Mouse (Mus musculus) lung, postnatal 4 days (tissue): ENCODE measurements around the gene Lyst.
A peak's percentile ranks its signal among the peaks of the same experiment; 100 is the strongest.
"Not testable (repeated sequence)": the region's sequence is repeated elsewhere in the genome, so short reads cannot be mapped to it uniquely, and the experiment has no call there.

ENCODE experiments used
- DNase-seq, 2 experiments: peaks; one replicate each; pipeline ENCODE4 v3.0.0; 2021

The Lyst gene

GRCm38 (mm10) chr13:13638725-13639124 is 48.5 kb downstream of the Lyst start:
- DNase-seq = no peak

GRCm38 (mm10) chr13:13647296-13647695 is 57.1 kb downstream of the Lyst start:
- DNase-seq = no peak

- no peak for DNase-seq
These were observed 65.3 kb downstream of the Lyst start for GRCm38 (mm10) chr13:13655453-13655852.

DNA sequence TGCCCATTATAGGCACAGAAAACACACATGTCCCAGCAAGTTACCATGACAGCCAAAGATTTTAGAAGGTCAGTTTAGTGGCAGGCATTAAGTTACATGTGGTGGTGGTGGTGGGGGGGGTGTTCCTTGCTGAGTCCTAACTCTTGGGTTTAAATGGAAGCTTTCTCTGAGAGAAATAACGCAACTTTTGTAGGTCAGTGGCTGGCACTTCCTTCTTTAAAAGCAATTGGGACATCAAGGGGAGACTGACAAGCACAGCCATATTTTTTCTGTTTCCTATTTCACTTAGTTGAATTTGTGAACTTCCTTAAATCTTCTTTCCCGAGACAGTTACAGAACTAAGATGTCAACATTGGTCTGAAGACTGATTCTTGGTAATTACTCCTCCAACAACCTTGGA is 75.9 kb downstream of the Lyst start:
- not testable (repeated sequence) for DNase-seq

- no peak for DNase-seq
These were observed 80.5 kb downstream of the Lyst start for GRCm38 (mm10) chr13:13670669-13671068.

GRCm38 (mm10) chr13:13671585-13672328 is 81.6 kb downstream of the Lyst start:
- DNase-seq = no peak

GRCm38 (mm10) chr13:13674669-13675343 is 84.6 kb downstream of the Lyst start:
- DNase-seq = no peak

- DNase-seq = no peak
These were observed 87.7 kb downstream of the Lyst start for GRCm38 (mm10) chr13:13677871-13678270.

- DNase-seq = no peak
These were observed 91.4 kb downstream of the Lyst start for GRCm38 (mm10) chr13:13681642-13682041.

DNA sequence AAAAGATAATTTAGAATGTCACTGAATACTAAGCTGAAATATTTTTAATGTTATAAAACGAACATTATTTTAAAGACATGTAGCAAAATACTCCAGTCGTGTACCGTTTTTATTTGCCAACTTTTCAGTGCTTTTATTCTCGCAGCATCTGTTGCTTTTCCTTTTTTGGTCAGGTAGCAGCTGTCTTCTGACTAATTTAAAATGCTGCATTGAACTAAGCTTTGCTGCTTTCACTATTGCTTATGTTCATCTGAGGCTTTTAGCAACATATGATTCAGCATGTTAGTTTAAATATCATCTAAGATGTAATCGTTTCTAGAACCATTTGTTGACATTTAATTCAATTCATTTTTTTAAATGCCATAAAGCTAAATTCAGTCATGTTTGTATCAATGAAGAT is 113.3 kb downstream of the Lyst start:
- no peak for DNase-seq

- not testable (repeated sequence) for DNase-seq
These were observed 131.2 kb downstream of the Lyst start for GRCm38 (mm10) chr13:13721435-13721834.

DNA sequence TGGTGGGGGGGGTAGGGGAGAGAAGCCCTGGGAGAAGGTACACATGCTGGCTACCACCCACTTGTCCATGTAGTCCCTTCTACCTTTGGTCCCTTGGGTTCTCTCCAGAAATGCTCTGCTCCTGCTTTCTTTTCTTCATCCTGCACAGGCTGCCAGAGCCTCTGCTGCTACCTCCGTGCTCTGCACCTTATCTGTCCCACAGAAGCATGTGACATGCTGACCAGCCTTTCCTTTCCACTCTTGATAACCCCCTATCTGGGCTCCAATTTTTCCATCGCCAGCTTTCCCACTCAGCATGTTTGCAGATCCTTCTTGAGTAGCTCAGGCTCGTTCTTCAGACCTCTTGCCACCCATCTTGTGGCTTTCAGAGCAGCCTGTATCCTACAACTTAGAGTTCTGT is 133.1 kb downstream of the Lyst start:
- no peak for DNase-seq

GRCm38 (mm10) chr13:13723786-13724185 is 133.6 kb downstream of the Lyst start:
- DNase-seq = no peak

DNA sequence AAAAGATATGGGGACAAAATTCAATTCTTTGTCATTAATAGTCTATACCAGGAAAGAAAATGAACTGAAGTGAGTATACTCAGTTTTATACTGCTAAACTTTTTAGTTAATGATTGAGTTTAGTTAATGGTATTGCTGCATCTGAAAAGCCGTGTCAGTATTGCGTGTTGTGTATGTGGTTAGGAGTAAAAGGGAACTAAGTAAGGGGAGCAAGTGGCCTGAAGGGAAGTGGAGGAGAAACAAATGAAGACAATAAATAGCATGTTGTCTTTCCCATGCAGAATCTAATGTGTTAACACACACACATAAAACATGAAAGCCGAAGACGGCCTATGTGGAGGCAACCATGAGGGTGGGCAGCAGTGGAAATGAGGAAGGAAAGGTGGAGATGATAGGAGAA is 149.0 kb downstream of the Lyst start:
- no peak for DNase-seq

DNA sequence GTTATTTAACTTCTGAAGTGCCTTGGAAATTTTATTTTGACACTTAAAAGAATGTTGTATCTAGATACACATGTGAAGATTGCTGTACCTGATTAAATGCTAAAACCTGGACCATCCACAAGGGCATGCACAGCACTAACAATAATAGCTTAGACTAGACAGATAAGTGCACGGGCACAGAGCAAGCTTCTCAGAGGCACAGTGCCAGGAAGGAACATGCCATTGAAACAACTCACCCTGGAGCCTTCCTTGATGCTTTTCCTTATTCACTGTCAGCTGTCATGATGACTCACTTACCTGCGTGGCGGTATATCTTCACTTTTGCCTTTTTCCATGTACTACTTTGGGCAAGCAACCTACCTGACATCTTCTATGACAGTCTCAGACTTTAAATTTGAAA is 155.7 kb downstream of the Lyst start:
- no peak for DNase-seq

GRCm38 (mm10) chr13:13775778-13776494 is 185.7 kb downstream of the Lyst start:
- DNase-seq = peak; percentile 16 to 30

DNA sequence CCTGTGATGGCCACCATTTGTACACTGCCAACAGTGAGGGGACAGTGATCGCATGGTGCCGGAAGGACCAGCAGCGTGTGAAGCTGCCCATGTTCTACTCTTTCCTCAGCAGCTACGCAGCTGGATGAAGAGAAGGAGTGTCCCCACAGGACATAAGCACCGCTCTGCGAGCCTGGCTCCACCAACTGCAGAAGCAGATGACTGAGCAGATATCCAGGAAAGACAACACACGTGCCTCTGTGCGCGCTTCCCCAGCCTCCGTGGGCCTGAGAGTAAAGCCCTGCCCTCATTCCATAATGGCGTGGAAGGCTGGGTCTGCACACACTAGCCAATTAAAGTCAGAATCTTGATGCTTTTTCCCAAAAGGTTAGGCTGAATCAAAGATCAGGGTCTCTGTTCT is 186.9 kb downstream of the Lyst start:
- DNase-seq = no peak

GRCm38 (mm10) chr13:13777696-13778095 is 187.5 kb downstream of the Lyst start:
- DNase-seq = no peak

DNA sequence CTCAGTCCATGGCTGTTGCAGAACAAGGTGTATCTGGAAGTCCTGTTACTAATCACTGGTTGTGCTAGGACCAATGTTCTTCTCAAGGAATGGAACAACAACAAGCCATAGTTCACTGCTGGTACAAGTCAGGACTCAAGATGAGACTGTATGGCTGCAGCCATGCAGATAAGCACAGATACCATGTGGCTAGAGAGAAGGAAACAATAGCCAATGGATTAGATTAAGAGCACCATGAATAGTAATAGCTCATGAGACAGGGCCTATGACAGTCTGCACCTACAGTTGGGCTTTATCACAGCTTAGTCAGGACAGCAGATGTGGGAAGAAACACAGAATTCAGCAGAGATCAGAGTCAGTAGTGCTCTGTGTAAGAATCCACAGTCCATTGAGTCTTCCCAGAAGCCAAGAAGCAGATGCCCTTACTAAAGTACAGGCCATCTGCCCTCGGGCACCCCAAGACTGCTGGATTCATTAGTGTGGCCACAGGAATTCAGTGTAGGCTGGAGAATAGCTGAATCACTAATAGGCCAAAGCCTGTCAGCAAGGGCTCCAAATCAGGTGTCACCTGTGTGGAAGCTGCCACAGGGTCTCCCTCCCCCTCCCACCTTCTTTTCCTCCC is 188.8 kb downstream of the Lyst start:
- DNase-seq = no peak

DNA sequence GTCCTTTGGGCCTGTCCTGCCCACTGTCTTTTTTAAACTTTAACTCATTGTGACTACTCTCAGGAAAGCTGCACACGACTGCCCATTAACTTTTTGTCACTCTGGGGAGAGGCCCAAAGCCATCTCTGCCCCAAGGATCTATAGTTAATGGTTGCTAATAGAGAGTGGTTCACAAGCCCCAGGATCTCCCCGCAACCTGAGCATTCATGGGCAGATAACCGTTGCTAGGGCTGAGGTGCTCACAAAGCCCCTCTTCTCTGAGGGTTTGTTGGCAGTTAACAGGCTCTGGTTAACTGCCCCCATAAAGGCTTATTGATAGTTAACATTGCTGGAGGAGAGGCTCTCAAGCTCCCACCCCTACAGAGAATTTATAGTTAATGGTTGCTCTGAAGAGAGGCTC is 190.1 kb downstream of the Lyst start:
- no peak for DNase-seq

DNA sequence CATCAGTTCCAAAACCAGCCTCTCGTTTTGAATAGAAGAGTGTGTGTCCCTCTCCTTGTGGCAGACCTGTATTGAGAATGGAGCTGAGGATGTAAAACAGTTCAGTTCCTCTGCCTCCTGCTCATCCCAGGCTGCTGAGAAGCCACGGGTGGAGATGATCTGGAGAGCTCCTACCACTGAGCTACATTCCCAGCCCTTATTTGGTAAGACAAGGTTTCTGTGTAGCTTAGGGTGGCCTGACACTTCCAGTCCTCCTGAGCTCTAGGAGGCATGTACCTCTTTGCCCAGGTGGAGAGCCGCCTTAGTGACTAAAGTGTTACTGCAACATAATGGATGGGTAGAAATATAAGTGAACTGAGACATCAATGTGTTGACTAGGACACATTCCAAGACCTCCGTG is 190.8 kb downstream of the Lyst start:
- DNase-seq = no peak

GRCm38 (mm10) chr13:13783296-13783695 is 193.1 kb downstream of the Lyst start:
- no peak for DNase-seq

GRCm38 (mm10) chr13:13783894-13784419 is 193.8 kb downstream of the Lyst start, which contains the start of gene Gng4:
Gene Gng4, plus strand, starts transcription at chr13:13784059.
- DNase-seq = peak; percentile 38 to 62
